In the genomic region with DNA sequence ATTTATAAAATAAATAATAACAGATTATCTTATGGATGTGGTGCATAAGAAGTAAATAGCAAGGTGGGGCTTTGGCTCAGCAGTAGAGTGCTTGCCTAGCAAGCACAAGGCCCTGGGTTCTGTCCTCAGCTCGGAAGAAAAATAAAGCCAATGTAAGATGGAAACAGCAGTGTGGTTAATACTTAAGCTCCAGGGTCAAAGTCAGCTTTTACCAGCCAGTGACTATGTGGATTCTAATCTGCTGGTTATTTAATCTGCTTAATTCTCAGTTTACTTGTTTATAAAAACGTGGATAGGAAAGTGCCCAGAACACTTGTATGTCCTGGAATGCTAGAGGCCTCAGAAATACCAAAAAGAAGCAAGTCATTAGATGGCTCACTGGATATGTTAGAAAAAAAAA, we compare ENCODE assay signal across 11 mouse cellular contexts. TPM values are rescaled to one million over a fixed set of nuclear protein-coding genes. Genes with fewer than 3 reads are reported as not detected.
"Had no signal": no experiment of that assay in that cellular context is flagged by ENCODE, and none has a peak within 500 bp of the region (broad histone marks: within the 10 kb centered on the region; RNA-seq: fewer than 3 reads in every experiment).

No protein-coding gene starts in this region.

- H3K4me3 ChIP-seq: layer of hippocampus, adult 2 months; limb, embryonic 12.5 days; liver, embryonic 15.5 days; midbrain, embryonic 13.5 days had no signal

- H3K27ac ChIP-seq: hindbrain, postnatal 0 days; layer of hippocampus, adult 2 months; limb, embryonic 12.5 days; liver, embryonic 15.5 days; midbrain, embryonic 13.5 days had no signal

- H3K36me3 ChIP-seq: limb, embryonic 12.5 days; liver, embryonic 15.5 days; midbrain, embryonic 13.5 days had no signal

- ATAC-seq: hindbrain, postnatal 0 days; lung, postnatal 0 days; midbrain, embryonic 13.5 days had no signal

- H3K4me1 ChIP-seq: limb, embryonic 12.5 days; liver, embryonic 15.5 days; midbrain, embryonic 13.5 days had no signal

- H3K27me3 ChIP-seq: limb, embryonic 12.5 days; liver, embryonic 15.5 days; midbrain, embryonic 13.5 days had no signal

- H3K9ac ChIP-seq: limb, embryonic 12.5 days; liver, embryonic 15.5 days; midbrain, embryonic 13.5 days had no signal

- DNase-seq: lung, adult 2 months; lung, postnatal 36 days; right cerebral cortex, postnatal 14 days; thymus, postnatal 4 days had no signal

- H3K4me2 ChIP-seq: limb, embryonic 12.5 days; liver, embryonic 11.5 days; liver, embryonic 15.5 days; midbrain, embryonic 13.5 days had no signal

- H3K9me3 ChIP-seq: limb, embryonic 12.5 days; liver, embryonic 15.5 days; midbrain, embryonic 13.5 days had no signal

RNA-seq across cellular contexts. Expression of a gene that starts 37.7 kb away (rescaled TPM):
- polyA plus RNA-seq: hindbrain, postnatal 0 days; limb, embryonic 12.5 days; liver, embryonic 11.5 days; liver, embryonic 15.5 days; lung, adult 2 months; lung, postnatal 0 days; midbrain, embryonic 13.5 days had no signal
